Mouse (Mus musculus): ENCODE measurements around the gene 2810021J22Rik. TPM values are rescaled to one million over a fixed set of nuclear protein-coding genes. Genes with fewer than 3 reads are reported as not detected.

2810021J22Rik gene
- polyA plus RNA-seq, 1 experiment = 6.9 TPM

GRCm38 (mm10) chr11:58929641-58930040 lies 62.6 kb downstream of the 2810021J22Rik start:
- H3K27ac ChIP-seq (ENCODE audit: insufficient read depth, low read length) = no peak overlapping the region
- H3K9me3 ChIP-seq (replicated peaks; ENCODE audit: control insufficient read depth, insufficient read depth, low read length, poor library complexity, severe bottlenecking) = no peaks in the 10 kb centered on the region
- H3K27me3 ChIP-seq (ENCODE audit: control insufficient read depth, insufficient read depth, low read length, poor library complexity, severe bottlenecking) = no peaks in the 10 kb centered on the region
- peaks cover 20% of the 10 kb centered on the region for H3K36me3 ChIP-seq (ENCODE audit: control insufficient read depth, insufficient read depth, low read length, poor library complexity, severe bottlenecking)
- no peak overlapping the region for H3K9ac ChIP-seq (ENCODE audit: low read depth, poor library complexity, severe bottlenecking)
- TF ChIP-seq CTCF (IDR thresholded peaks at IDR 0.05; ENCODE audit: low read depth, low read length) = no peak
- TF ChIP-seq EP300 (IDR thresholded peaks at IDR 0.05; ENCODE audit: insufficient read depth, low read depth, low read length) = no peak
- TF ChIP-seq POLR2A (IDR thresholded peaks at IDR 0.05; ENCODE audit: insufficient read depth, low read length) = no peak
- peaks cover 2% of the 10 kb centered on the region for H3K4me1 ChIP-seq (ENCODE audit: control insufficient read depth, insufficient read depth, low read length)
- H3K4me3 ChIP-seq (ENCODE audit: low read depth, low read length) = no peak overlapping the region

DNA sequence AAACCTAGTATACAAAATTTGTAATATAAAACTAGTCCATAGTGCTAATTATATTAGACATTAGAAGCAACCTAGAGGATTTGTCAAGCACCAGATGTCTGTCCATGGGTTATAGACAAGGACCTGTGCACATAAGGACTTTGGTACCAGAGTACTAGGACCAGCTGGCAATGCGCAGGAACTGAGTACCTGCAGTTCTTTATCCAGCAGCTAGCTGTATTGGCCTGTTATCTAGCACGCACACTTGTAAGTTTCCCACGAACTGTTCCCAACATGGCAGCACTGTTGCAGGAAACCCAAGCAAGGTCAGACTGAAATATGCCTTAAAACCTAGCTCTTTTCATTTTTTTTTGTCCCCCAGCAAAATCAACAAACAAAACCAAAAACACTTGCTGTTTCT lies 63.2 kb downstream of the 2810021J22Rik start:
- Histone ChIP-seq H3K4me3 (ENCODE audit: low read depth, low read length) (no peak overlapping the region), H3K9ac (ENCODE audit: low read depth, poor library complexity, severe bottlenecking) (no peak overlapping the region), H3K36me3 (ENCODE audit: control insufficient read depth, insufficient read depth, low read length, poor library complexity, severe bottlenecking) (peaks cover 20% of the 10 kb centered on the region), H3K9me3 (replicated peaks; ENCODE audit: control insufficient read depth, insufficient read depth, low read length, poor library complexity, severe bottlenecking) (no peaks in the 10 kb centered on the region), H3K4me1 (ENCODE audit: control insufficient read depth, insufficient read depth, low read length) (peaks cover 2% of the 10 kb centered on the region), H3K27me3 (ENCODE audit: control insufficient read depth, insufficient read depth, low read length, poor library complexity, severe bottlenecking) (no peaks in the 10 kb centered on the region), H3K27ac (ENCODE audit: insufficient read depth, low read length) (no peak overlapping the region)
- TF ChIP-seq EP300 (IDR thresholded peaks at IDR 0.05; ENCODE audit: insufficient read depth, low read depth, low read length) (no peak), POLR2A (IDR thresholded peaks at IDR 0.05; ENCODE audit: insufficient read depth, low read length) (no peak), CTCF (IDR thresholded peaks at IDR 0.05; ENCODE audit: low read depth, low read length) (no peak)

DNA sequence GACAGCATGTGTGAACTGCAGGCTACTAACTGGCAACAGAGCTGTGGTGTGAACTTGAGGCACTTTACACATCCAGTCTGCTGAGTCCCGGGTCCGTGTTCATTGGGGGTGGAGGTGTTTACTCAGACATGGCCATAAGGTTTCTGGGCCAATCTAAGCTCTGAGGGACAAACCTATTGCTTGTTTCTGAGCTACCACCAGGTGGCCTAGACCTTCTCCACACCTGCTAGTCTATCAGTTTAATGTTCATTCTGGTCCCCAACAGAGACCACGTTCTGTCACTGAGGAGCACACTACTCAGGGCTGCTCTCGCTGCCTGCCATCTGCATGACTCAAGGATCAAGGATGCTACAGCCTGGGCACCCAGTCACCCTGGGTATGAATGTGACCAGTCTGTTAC lies 64.6 kb downstream of the 2810021J22Rik start:
- H3K27ac ChIP-seq (ENCODE audit: insufficient read depth, low read length) = no peak overlapping the region
- no peak for TF ChIP-seq CTCF (IDR thresholded peaks at IDR 0.05; ENCODE audit: low read depth, low read length)
- no peak for TF ChIP-seq EP300 (IDR thresholded peaks at IDR 0.05; ENCODE audit: insufficient read depth, low read depth, low read length)
- TF ChIP-seq POLR2A (IDR thresholded peaks at IDR 0.05; ENCODE audit: insufficient read depth, low read length) = no peak
- no peak overlapping the region for H3K4me3 ChIP-seq (ENCODE audit: low read depth, low read length)
- H3K4me1 ChIP-seq (ENCODE audit: control insufficient read depth, insufficient read depth, low read length) = peaks cover 2% of the 10 kb centered on the region
- H3K36me3 ChIP-seq (ENCODE audit: control insufficient read depth, insufficient read depth, low read length, poor library complexity, severe bottlenecking) = peaks cover 28% of the 10 kb centered on the region
- H3K9me3 ChIP-seq (replicated peaks; ENCODE audit: control insufficient read depth, insufficient read depth, low read length, poor library complexity, severe bottlenecking) = no peaks in the 10 kb centered on the region
- no peak overlapping the region for H3K9ac ChIP-seq (ENCODE audit: low read depth, poor library complexity, severe bottlenecking)
- no peaks in the 10 kb centered on the region for H3K27me3 ChIP-seq (ENCODE audit: control insufficient read depth, insufficient read depth, low read length, poor library complexity, severe bottlenecking)

Other genes starting within 250 kb of the 2810021J22Rik start
- gene Olfr323, start 236.7 kb upstream of the 2810021J22Rik start, polyA plus RNA-seq (2011; ENCODE audit: insufficient read depth, insufficient read length, low read depth, missing spikeins) = not detected in 2 replicates
- gene Trim58, start 226.8 kb upstream of the 2810021J22Rik start, polyA plus RNA-seq (2011; ENCODE audit: insufficient read depth, insufficient read length, low read depth, missing spikeins) = not detected in 2 replicates
- gene Olfr322, start 208.4 kb upstream of the 2810021J22Rik start, polyA plus RNA-seq (2011; ENCODE audit: insufficient read depth, insufficient read length, low read depth, missing spikeins) = not detected in 2 replicates
- not detected in 2 replicates for gene Olfr320, start 186.1 kb upstream of the 2810021J22Rik start, polyA plus RNA-seq (2011; ENCODE audit: insufficient read depth, insufficient read length, low read depth, missing spikeins)
- not detected in 2 replicates for gene Olfr319, start 168.1 kb upstream of the 2810021J22Rik start, polyA plus RNA-seq (2011; ENCODE audit: insufficient read depth, insufficient read length, low read depth, missing spikeins)
- gene Olfr318, start 143.2 kb upstream of the 2810021J22Rik start, polyA plus RNA-seq (2011; ENCODE audit: insufficient read depth, insufficient read length, low read depth, missing spikeins) = not detected in 2 replicates
- not detected in 2 replicates for gene Olfr317, start 128.0 kb upstream of the 2810021J22Rik start, polyA plus RNA-seq (2011; ENCODE audit: insufficient read depth, insufficient read length, low read depth, missing spikeins)
- gene Olfr316, start 114.5 kb upstream of the 2810021J22Rik start, polyA plus RNA-seq (2011; ENCODE audit: insufficient read depth, insufficient read length, low read depth, missing spikeins) = not detected in 2 replicates
- not detected in 2 replicates for gene Olfr315, start 94.0 kb upstream of the 2810021J22Rik start, polyA plus RNA-seq (2011; ENCODE audit: insufficient read depth, insufficient read length, low read depth, missing spikeins)
- gene Olfr314, start 84.3 kb upstream of the 2810021J22Rik start, polyA plus RNA-seq (2011; ENCODE audit: insufficient read depth, insufficient read length, low read depth, missing spikeins) = not detected in 2 replicates
- gene Fam183b, start 65.3 kb upstream of the 2810021J22Rik start, polyA plus RNA-seq (2011; ENCODE audit: insufficient read depth, insufficient read length, low read depth, missing spikeins) = not detected in 2 replicates
- not detected in 2 replicates for gene Olfr313, start 52.2 kb upstream of the 2810021J22Rik start, polyA plus RNA-seq (2011; ENCODE audit: insufficient read depth, insufficient read length, low read depth, missing spikeins)
- gene Olfr312, start 38.0 kb upstream of the 2810021J22Rik start, polyA plus RNA-seq (2011; ENCODE audit: insufficient read depth, insufficient read length, low read depth, missing spikeins) = not detected in 2 replicates
- not detected in 2 replicates for gene Olfr311, start 28.0 kb upstream of the 2810021J22Rik start, polyA plus RNA-seq (2011; ENCODE audit: insufficient read depth, insufficient read length, low read depth, missing spikeins)
- gene Gm12258, start 20.1 kb upstream of the 2810021J22Rik start, polyA plus RNA-seq (2011; ENCODE audit: insufficient read depth, insufficient read length, low read depth, missing spikeins) = 3.2 and 5.2 TPM in 2 replicates
- 5.1 and 6.1 TPM in 2 replicates for gene Zfp39, start 37.0 kb downstream of the 2810021J22Rik start, polyA plus RNA-seq (2011; ENCODE audit: insufficient read depth, insufficient read length, low read depth, missing spikeins)
- not detected in 2 replicates for gene Btnl10, start 50.7 kb downstream of the 2810021J22Rik start, polyA plus RNA-seq (2011; ENCODE audit: insufficient read depth, insufficient read length, low read depth, missing spikeins)
- 104 and 105 TPM in 2 replicates for gene Rnf187, start 71.7 kb downstream of the 2810021J22Rik start, polyA plus RNA-seq (2011; ENCODE audit: insufficient read depth, insufficient read length, low read depth, missing spikeins)
- gene Hist3h2ba, start 81.7 kb downstream of the 2810021J22Rik start, polyA plus RNA-seq (2011; ENCODE audit: insufficient read depth, insufficient read length, low read depth, missing spikeins) = 7.7 and 8.0 TPM in 2 replicates
- gene Hist3h2a, start 87.5 kb downstream of the 2810021J22Rik start, polyA plus RNA-seq (2011; ENCODE audit: insufficient read depth, insufficient read length, low read depth, missing spikeins) = 2.9 and 3.7 TPM in 2 replicates
- gene Trim17, start 87.5 kb downstream of the 2810021J22Rik start, polyA plus RNA-seq (2011; ENCODE audit: insufficient read depth, insufficient read length, low read depth, missing spikeins) = not detected in 2 replicates
- gene Trim11, start 110.9 kb downstream of the 2810021J22Rik start, polyA plus RNA-seq (2011; ENCODE audit: insufficient read depth, insufficient read length, low read depth, missing spikeins) = 22.5 and 25.6 TPM in 2 replicates

Data from ES-Bruce4 (cell line).